Mouse (Mus musculus) heart, embryonic 11.5 days (tissue): ENCODE measurements around the gene Hydin. TPM values are rescaled to one million over a fixed set of nuclear protein-coding genes. Genes with fewer than 3 reads are reported as not detected.

Source experiments
- ATAC-seq: fragments of 200-750 bp; cut with Nextera tagmentation; replicated peaks from 2 replicates; pipeline ENCODE4 v1.8.0; 2017; ENCODE audit warnings: moderate library complexity; ENCODE audit not compliant: insufficient number of reproducible peaks, low FRiP score, low TSS enrichment
- H3K27ac ChIP-seq: fragments of 300-500 bp; sonication (generic); 2 replicates; pipeline ENCODE4 v1.5.1; 2014; ENCODE audit warnings: mild to moderate bottlenecking, low read depth, low read length
- H3K27me3 ChIP-seq: fragments of 300-500 bp; sonication (generic); 2 replicates; pipeline ENCODE4 v1.6.1; 2014; ENCODE audit warnings: mild to moderate bottlenecking, low read length, mixed read lengths; ENCODE audit not compliant: control insufficient read depth, insufficient read depth
- H3K36me3 ChIP-seq: fragments of 300-500 bp; sonication (generic); 2 replicates; pipeline ENCODE4 v1.6.1; 2014; ENCODE audit warnings: mild to moderate bottlenecking, low read length, moderate library complexity, mixed read lengths; ENCODE audit not compliant: control insufficient read depth, insufficient read depth
- H3K4me1 ChIP-seq: fragments of 300-500 bp; sonication (generic); 2 replicates; pipeline ENCODE4 v1.6.1; 2014; ENCODE audit warnings: low read length; ENCODE audit not compliant: control insufficient read depth, insufficient read depth
- H3K4me2 ChIP-seq: fragments of 300-500 bp; sonication (generic); 2 replicates; pipeline ENCODE4 v1.6.1; 2014; ENCODE audit warnings: mild to moderate bottlenecking, moderate library complexity
- H3K4me3 ChIP-seq: fragments of 300-500 bp; sonication (generic); 2 replicates; pipeline ENCODE4 v1.5.1; 2014; ENCODE audit warnings: low read depth, low read length
- H3K9ac ChIP-seq: fragments of 300-500 bp; sonication (generic); 2 replicates; pipeline ENCODE4 v1.6.1; 2014; ENCODE audit warnings: mild to moderate bottlenecking, low read depth, low read length, moderate library complexity
- H3K9me3 ChIP-seq: fragments of 300-500 bp; sonication (generic); replicated peaks from 2 replicates; pipeline ENCODE4 v1.6.1; 2016; ENCODE audit warnings: low read length; ENCODE audit not compliant: control insufficient read depth
- WGBS: fragments of 180-500 bp; shearing (Covaris S2); extraction: QIAGEN DNeasy Blood & Tissue Kit; methylation state at CpG from one replicate; pipeline ENCODE4 v1.1.7; 2014; ENCODE audit not compliant: insufficient replicate concordance; 5-methylcytosine and 5-hydroxymethylcytosine counted together
- polyA plus RNA-seq: library from polyadenylated mRNA; unstranded; fragments of >200 nt; fragmentation: Nextera tagmentation; extraction: Ambion mirVana; gene quantifications from 2 replicates; pipeline ENCODE4 v1.2.1, GENCODE M21; 2014

The Hydin gene
- polyA plus RNA-seq, 1 experiment from 2014 or later = 0.14 TPM

- no peaks in the 10 kb centered on the region for H3K36me3 ChIP-seq
- no peak for ATAC-seq
- no peak overlapping the region for H3K9ac ChIP-seq
- no peaks in the 10 kb centered on the region for H3K4me1 ChIP-seq
- 3% methylated on average over 1 of the region's 1 CpGs for WGBS
- H3K27ac ChIP-seq = no peak overlapping the region
- H3K4me2 ChIP-seq = no peak overlapping the region
- no peak overlapping the region for H3K4me3 ChIP-seq
- H3K9me3 ChIP-seq = no peaks in the 10 kb centered on the region
- no peaks in the 10 kb centered on the region for H3K27me3 ChIP-seq
These were observed 337.8 kb downstream of the Hydin start for GRCm38 (mm10) chr8:110604556-110604955.

GRCm38 (mm10) chr8:110605401-110606015 is 338.7 kb downstream of the Hydin start:
- no peak for ATAC-seq
- H3K27me3 ChIP-seq = no peaks in the 10 kb centered on the region
- no peak overlapping the region for H3K4me2 ChIP-seq
- no peaks in the 10 kb centered on the region for H3K9me3 ChIP-seq
- WGBS = 42% methylated on average over 6 of the region's 6 CpGs
- H3K4me3 ChIP-seq = no peak overlapping the region
- no peaks in the 10 kb centered on the region for H3K36me3 ChIP-seq
- no peaks in the 10 kb centered on the region for H3K4me1 ChIP-seq
- H3K9ac ChIP-seq = no peak overlapping the region
- no peak overlapping the region for H3K27ac ChIP-seq

- no peak overlapping the region for H3K4me3 ChIP-seq
- no peak overlapping the region for H3K9ac ChIP-seq
- 69% methylated on average over 3 of the region's 3 CpGs for WGBS
- H3K4me2 ChIP-seq = no peak overlapping the region
- no peaks in the 10 kb centered on the region for H3K36me3 ChIP-seq
- no peak for ATAC-seq
- H3K4me1 ChIP-seq = peaks cover 8% of the 10 kb centered on the region
- H3K27ac ChIP-seq = no peak overlapping the region
- H3K27me3 ChIP-seq = peaks cover 3% of the 10 kb centered on the region; the same call in 1 of the 2 replicates
- H3K9me3 ChIP-seq = no peaks in the 10 kb centered on the region
These were observed 349.0 kb downstream of the Hydin start for GRCm38 (mm10) chr8:110615730-110616129.

GRCm38 (mm10) chr8:110617801-110618358 is 351.1 kb downstream of the Hydin start:
- H3K9ac ChIP-seq = peak overlapping the region; percentile 40; the same call in 1 of the 2 replicates
- H3K4me3 ChIP-seq = peak overlapping the region; percentile 86
- H3K9me3 ChIP-seq = no peaks in the 10 kb centered on the region
- no peaks in the 10 kb centered on the region for H3K27me3 ChIP-seq
- 21% methylated on average over 14 of the region's 14 CpGs for WGBS
- no peak overlapping the region for H3K27ac ChIP-seq
- H3K4me2 ChIP-seq = peak overlapping the region; percentile 88
- no peak for ATAC-seq
- peaks cover 8% of the 10 kb centered on the region for H3K4me1 ChIP-seq
- no peaks in the 10 kb centered on the region for H3K36me3 ChIP-seq

- H3K4me1 ChIP-seq = peaks cover 8% of the 10 kb centered on the region
- peak within 1 kb of the TSS; percentile 86 for H3K4me3 ChIP-seq
- H3K4me2 ChIP-seq = peak within 1 kb of the TSS; percentile 88
- peak; percentile 92 for ATAC-seq
- H3K9ac ChIP-seq = peak within 1 kb of the TSS; percentile 86
- under 1% methylated on average over 64 of the region's 67 CpGs for WGBS
- H3K27me3 ChIP-seq = no peaks in the 10 kb centered on the region
- no peaks in the 10 kb centered on the region for H3K36me3 ChIP-seq
- H3K9me3 ChIP-seq = no peaks in the 10 kb centered on the region
- no peak within 1 kb of the TSS for H3K27ac ChIP-seq
These were observed 351.8 kb downstream of the Hydin start, which contains the start of gene Vac14 for GRCm38 (mm10) chr8:110618391-110619207. TSS of gene Vac14 (plus strand) at chr8:110618585.

GRCm38 (mm10) chr8:110619208-110619574 is 352.4 kb downstream of the Hydin start:
- H3K4me2 ChIP-seq = peak overlapping the region; percentile 88
- no peak for ATAC-seq
- H3K9me3 ChIP-seq = no peaks in the 10 kb centered on the region
- H3K27me3 ChIP-seq = no peaks in the 10 kb centered on the region
- H3K27ac ChIP-seq = no peak overlapping the region
- no peaks in the 10 kb centered on the region for H3K36me3 ChIP-seq
- peak overlapping the region; percentile 86 for H3K4me3 ChIP-seq
- peak overlapping the region; percentile 86 for H3K9ac ChIP-seq
- peaks cover 8% of the 10 kb centered on the region for H3K4me1 ChIP-seq
- WGBS = 26% methylated on average over 8 of the region's 8 CpGs

- H3K27me3 ChIP-seq = no peaks in the 10 kb centered on the region
- peaks cover 8% of the 10 kb centered on the region for H3K4me1 ChIP-seq
- H3K9me3 ChIP-seq = no peaks in the 10 kb centered on the region
- no peak overlapping the region; the same call in 1 of the 2 replicates for H3K4me3 ChIP-seq
- no peak for ATAC-seq
- H3K9ac ChIP-seq = no peak overlapping the region
- H3K4me2 ChIP-seq = peak overlapping the region; percentile 88
- H3K27ac ChIP-seq = no peak overlapping the region
- WGBS = 83% methylated on average over 5 of the region's 5 CpGs
- H3K36me3 ChIP-seq = no peaks in the 10 kb centered on the region
These were observed 353.1 kb downstream of the Hydin start for GRCm38 (mm10) chr8:110619919-110620318.

- H3K4me2 ChIP-seq = no peak overlapping the region
- no peak overlapping the region for H3K9ac ChIP-seq
- H3K9me3 ChIP-seq = no peaks in the 10 kb centered on the region
- ATAC-seq = no peak
- H3K4me3 ChIP-seq = no peak overlapping the region
- no peaks in the 10 kb centered on the region for H3K27me3 ChIP-seq
- no peaks in the 10 kb centered on the region for H3K4me1 ChIP-seq
- no peaks in the 10 kb centered on the region for H3K36me3 ChIP-seq
- H3K27ac ChIP-seq = no peak overlapping the region
- 77% methylated on average over 4 of the region's 4 CpGs for WGBS
These were observed 359.7 kb downstream of the Hydin start for GRCm38 (mm10) chr8:110626431-110626830.
